Mouse (Mus musculus) E14TG2a.4 (cell line): ENCODE measurements around the gene Pla2g3.

Experiments
- CTCF ChIP-seq: conservative IDR thresholded peaks from 2 replicates; pipeline ENCODE4 v1.5.1; 2014; ENCODE audit warnings: low read length
- POU5F1 ChIP-seq: IDR thresholded peaks from 2 replicates; pipeline ENCODE4 v1.6.1; 2014; ENCODE audit warnings: low read length, borderline replicate concordance

GRCm38 (mm10) chr11:3486349-3486748 is 1.7 kb upstream of the Pla2g3 start:
- TF ChIP-seq CTCF = no peak
- no peak for TF ChIP-seq POU5F1
